ENCODE assay signal across 9 mouse cellular contexts in the genomic region with DNA sequence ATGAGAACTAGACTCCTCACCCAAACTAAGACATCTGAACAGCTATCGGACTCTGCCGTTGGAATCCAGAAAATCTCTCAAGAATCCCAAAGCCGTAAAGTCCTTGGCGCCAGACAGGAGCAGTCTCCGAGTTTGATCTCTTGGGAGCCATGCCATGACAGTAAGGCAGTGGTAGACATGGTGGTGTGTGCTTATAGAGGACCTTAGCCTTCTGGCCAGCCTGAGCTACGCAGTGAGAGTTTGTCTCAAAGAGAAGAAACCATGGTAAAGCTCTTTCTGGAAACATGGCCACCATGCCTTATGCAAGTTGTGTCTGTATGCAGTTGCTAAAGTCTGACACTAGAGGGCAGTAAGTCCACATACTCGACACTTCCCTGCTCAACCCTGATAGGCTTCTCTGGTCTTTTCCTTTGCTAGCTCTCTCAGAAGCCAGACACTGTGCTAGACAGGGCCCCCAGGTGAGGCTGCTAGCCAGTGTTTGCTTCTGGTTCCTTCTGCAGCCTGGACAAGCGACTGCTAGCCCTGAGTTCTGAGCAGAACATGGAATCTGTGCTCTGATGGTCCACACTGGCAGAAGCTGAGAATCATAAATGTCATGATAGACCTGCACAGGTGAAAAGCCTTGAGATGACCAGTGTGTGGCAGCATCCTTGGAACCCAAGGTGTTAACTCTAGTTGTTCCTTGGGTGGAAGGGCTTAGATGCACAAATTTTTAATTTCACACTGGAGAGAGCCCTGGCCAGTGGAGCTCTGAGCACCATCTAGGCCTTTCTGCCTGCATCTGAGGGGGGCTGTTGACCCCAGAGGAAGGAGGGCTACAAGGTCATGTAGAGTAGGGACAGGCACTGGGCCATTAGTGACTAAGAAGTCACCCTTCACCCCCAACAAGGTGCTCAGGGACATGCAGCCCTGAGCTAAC. TPM values are rescaled to one million over a fixed set of nuclear protein-coding genes. Genes with fewer than 3 reads are reported as not detected.
DNase-seq lines count a peak whose midpoint lies in the region; ATAC-seq and TF ChIP-seq lines count a peak whose summit lies in the region.
"Not testable (repeated sequence)": the region's sequence is repeated elsewhere in the genome, so short reads cannot be mapped to it uniquely, and the experiment has no call there.
"Had no signal": no experiment of that assay in that cellular context is flagged by ENCODE, and none has a peak within 500 bp of the region (broad histone marks: within the 10 kb centered on the region; RNA-seq: fewer than 3 reads in every experiment).

No protein-coding gene starts in this region.

- not testable (repeated sequence) for H3K9ac ChIP-seq in forebrain, embryonic 16.5 days (replicated peaks; ENCODE audit: low read depth, low read length); heart, postnatal 0 days (replicated peaks; ENCODE audit: low read depth, low read length)

- H3K4me2 ChIP-seq in forebrain, embryonic 16.5 days (ENCODE audit: low read length); heart, postnatal 0 days (ENCODE audit: low read depth, low read length): not testable (repeated sequence)

- H3K27me3 ChIP-seq in forebrain, embryonic 16.5 days (replicated peaks; ENCODE audit: control insufficient read depth, insufficient read depth, low read length); heart, postnatal 0 days (ENCODE audit: control insufficient read depth, insufficient read depth, low read length): not testable (repeated sequence)

- not testable (repeated sequence) for TF ChIP-seq EP300 in heart, postnatal 0 days (IDR thresholded peaks at IDR 0.05; ENCODE audit: low read depth)

- not testable (repeated sequence) for H3K27ac ChIP-seq in forebrain, embryonic 16.5 days (ENCODE audit: low read length); heart, postnatal 0 days (ENCODE audit: low read depth)

- peak; percentile 23 to 32 for DNase-seq in B cell, adult 2 months
- DNase-seq in cerebellum, adult 18-20 months: peak; percentile 24 to 34
- not testable (repeated sequence) for DNase-seq in heart, postnatal 0 days (ENCODE audit: low spot score)
- peak; percentile 67 for DNase-seq in kidney, adult 9 months
- DNase-seq in left cerebral cortex, postnatal 14 days (ENCODE audit: low spot score in 2 of 2): peak; percentile 76 to 91
- DNase-seq in lung, postnatal 36 days: peak; percentile 69
- DNase-seq in right cerebral cortex, adult 2 months (ENCODE audit: low spot score in 2 of 2): peak; percentile 70 to 81

- H3K36me3 ChIP-seq in forebrain, embryonic 16.5 days (ENCODE audit: control insufficient read depth, insufficient read depth); heart, postnatal 0 days (replicated peaks; ENCODE audit: control insufficient read depth, insufficient read depth, low read length): not testable (repeated sequence)

- TF ChIP-seq CTCF in heart, postnatal 0 days (IDR thresholded peaks at IDR 0.05; ENCODE audit: low read depth): peak; percentile 40; the same call in 1 of the 2 replicates

- H3K9me3 ChIP-seq in forebrain, embryonic 16.5 days (ENCODE audit: control insufficient read depth, low read length); heart, postnatal 0 days (replicated peaks; ENCODE audit: control insufficient read depth, low read length): not testable (repeated sequence)

- intact Hi-C loops in left cerebral cortex, postnatal 14 days (cut with DNase I): not testable (repeated sequence)

- not testable (repeated sequence) for H3K4me1 ChIP-seq in forebrain, embryonic 16.5 days (replicated peaks; ENCODE audit: control insufficient read depth, insufficient read depth, low read length); heart, postnatal 0 days (ENCODE audit: control insufficient read depth, insufficient read depth)

- 63% methylated on average over 8 of the region's 8 CpGs for WGBS in forebrain, embryonic 16.5 days
- WGBS in heart, postnatal 0 days: 44% methylated on average over 8 of the region's 8 CpGs

- H3K4me3 ChIP-seq in forebrain, embryonic 16.5 days (replicated peaks; ENCODE audit: low read length); heart, postnatal 0 days (ENCODE audit: low read depth, low read length): not testable (repeated sequence)

- ATAC-seq in forebrain, embryonic 16.5 days: peak; percentile 95
- peak; percentile 77 for ATAC-seq in heart, postnatal 0 days (ENCODE audit: insufficient read depth, low read depth)

RNA-seq across cellular contexts. Expression of a gene that starts 17.9 kb away (rescaled TPM):
- polyA plus RNA-seq in forebrain, embryonic 16.5 days (2015; fragmentation: Nextera tagmentation; extraction: Ambion mirVana): not detected in 2 replicates
- not detected in 2 replicates for total RNA-seq in heart, postnatal 0 days (2014; rRNA removed; ENCODE audit: low replicate concordance)
- 0.07 TPM in 1 of 2 replicates, not detected in the other for polyA plus RNA-seq in heart, postnatal 0 days (2015; fragmentation: Nextera tagmentation; extraction: Ambion mirVana)
- under 1 TPM in 1 of 2 experiments, not detected in 1; 0.17 TPM for total RNA-seq in left cerebral cortex, postnatal 14 days (2021)
- polyA plus RNA-seq: myocyte had no signal

RNA-seq across cellular contexts. Expression of a gene that starts 46.0 kb away (rescaled TPM):
- 0.15 TPM in 1 of 2 replicates, not detected in the other for polyA plus RNA-seq in forebrain, embryonic 16.5 days (2015; fragmentation: Nextera tagmentation; extraction: Ambion mirVana)
- total RNA-seq in heart, postnatal 0 days (2014; rRNA removed; ENCODE audit: low replicate concordance): not detected in 2 replicates
- not detected in 2 replicates for polyA plus RNA-seq in heart, postnatal 0 days (2015; fragmentation: Nextera tagmentation; extraction: Ambion mirVana)
- not detected for total RNA-seq in left cerebral cortex, postnatal 14 days (2021)
- polyA plus RNA-seq: myocyte had no signal
